Mouse (Mus musculus) urinary bladder, postnatal 25 days (tissue): ENCODE results near the gene Gm10112.

ENCODE experiments used
- DNase-seq: peaks from one replicate; pipeline ENCODE4 v3.0.0; 2022; ENCODE audit warnings: low spot score

Gene Gm10112

DNA sequence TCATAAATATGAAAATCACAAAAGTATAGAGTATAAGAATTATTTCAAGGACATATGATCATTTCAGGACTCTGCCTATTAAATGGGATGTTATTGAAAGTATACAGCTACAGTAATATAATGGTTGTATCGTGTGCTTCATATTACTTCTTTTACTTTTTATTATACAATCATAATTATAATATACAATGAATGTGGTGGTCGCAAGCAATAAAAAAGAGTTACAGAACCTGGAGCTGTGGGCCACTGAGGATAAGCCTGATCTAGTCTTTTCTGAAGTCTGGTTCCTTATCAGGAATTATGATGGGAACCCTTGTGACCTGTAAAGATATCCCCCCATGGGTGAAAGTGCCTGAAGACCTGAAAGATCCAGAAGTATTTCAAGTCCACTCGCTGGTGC is at the start of gene Gm10112:
TSS of gene Gm10112 (plus strand) at position 301 of the 400 bp plus-strand sequence.
- no peak for DNase-seq

DNA sequence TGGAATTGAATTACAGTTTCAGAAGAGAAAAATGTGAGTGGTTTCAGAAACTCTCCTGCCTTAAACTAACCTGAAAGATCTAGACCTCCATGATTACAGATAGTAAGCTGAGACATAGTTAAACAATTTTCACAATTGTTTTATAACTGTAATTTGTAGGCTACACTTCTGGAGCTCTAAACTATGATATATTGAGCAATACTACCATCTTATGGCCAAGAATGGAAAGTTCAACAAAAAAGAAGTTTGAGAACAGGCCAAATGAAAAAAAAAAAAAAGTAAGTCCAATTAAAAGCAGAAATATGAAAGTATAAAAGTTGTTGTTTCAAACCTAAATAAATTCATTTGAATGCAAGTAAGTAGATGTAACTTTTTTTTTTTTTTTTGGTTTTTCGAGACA is 21.4 kb downstream of the Gm10112 start:
- DNase-seq: no peak

DNA sequence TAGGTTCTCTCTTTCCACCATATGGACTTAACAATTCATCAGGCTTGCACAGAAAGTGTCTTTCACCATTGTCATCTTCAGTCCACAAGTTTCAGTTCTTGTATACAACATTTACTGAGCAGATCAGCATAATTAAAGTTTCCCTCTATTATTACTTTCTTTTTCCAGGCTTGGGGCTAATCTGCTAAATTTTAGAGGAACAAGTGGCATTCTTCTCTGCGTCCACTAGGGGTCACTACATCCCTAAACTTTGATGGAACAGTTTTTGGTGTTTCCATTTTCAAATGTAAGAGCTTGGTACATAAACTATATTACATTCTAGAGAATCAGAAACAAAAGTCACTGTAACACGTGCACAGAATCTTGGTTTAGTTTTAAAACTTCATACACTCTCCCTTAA is 28.2 kb downstream of the Gm10112 start:
- DNase-seq: no peak

DNA sequence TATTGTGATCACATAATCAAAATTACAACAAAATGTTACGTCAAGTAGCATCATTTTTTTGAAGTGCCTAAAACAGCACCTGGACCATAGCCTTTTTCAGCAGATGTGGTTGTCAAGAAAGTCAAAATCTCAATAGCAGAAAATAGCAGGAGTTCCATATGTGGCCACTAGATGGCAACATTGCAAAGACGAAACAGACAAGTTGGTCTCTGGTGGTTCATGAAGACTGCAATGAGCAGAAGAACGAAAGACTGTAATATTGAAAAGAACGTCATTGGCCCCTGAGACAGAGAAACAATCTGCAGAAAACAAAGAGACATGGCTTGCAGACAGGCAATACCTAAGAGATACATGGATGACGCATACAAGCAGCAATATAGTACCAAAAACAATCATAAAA is 42.1 kb downstream of the Gm10112 start:
- peak; percentile 14 for DNase-seq
